Mouse (Mus musculus) cortical plate, adult 2 months (tissue): Measurements from ENCODE around the gene Olfr1013. TPM values are rescaled to one million over a fixed set of nuclear protein-coding genes. Genes with fewer than 3 reads are reported as not detected.

Source experiments
- H3K27ac ChIP-seq: fragments of 200-500 bp; 2 replicates; pipeline ENCODE4 v1.5.1; 2012; ENCODE audit warnings: low read length, control low read depth, inconsistent platforms; ENCODE audit not compliant: insufficient read depth
- H3K4me1 ChIP-seq: fragments of 200-500 bp; 2 replicates; pipeline ENCODE4 v1.6.1; 2011; ENCODE audit warnings: low read length; ENCODE audit not compliant: control insufficient read depth, insufficient read depth
- H3K4me3 ChIP-seq: fragments of 200-500 bp; 2 replicates; pipeline ENCODE4 v1.5.1; 2011; ENCODE audit warnings: mild to moderate bottlenecking, low read length, control low read depth; ENCODE audit not compliant: insufficient read depth
- CTCF ChIP-seq: fragments of 200-500 bp; IDR thresholded peaks from 2 replicates; pipeline ENCODE4 v1.5.1; 2011; ENCODE audit warnings: mild to moderate bottlenecking, control low read depth, low read length; ENCODE audit not compliant: insufficient read depth; ENCODE audit errors: extremely low read depth
- POLR2A ChIP-seq: fragments of 200-500 bp; IDR thresholded peaks from 2 replicates; pipeline ENCODE4 v1.6.1; 2011; ENCODE audit warnings: mild to moderate bottlenecking, low read length, control low read depth; ENCODE audit not compliant: insufficient read depth; ENCODE audit errors: extremely low read depth
- polyA plus RNA-seq: library from polyadenylated mRNA; depleted of rRNA; stranded (reverse); fragments of >200 nt; gene quantifications from 2 replicates; pipeline ENCODE4 v1.2.3, GENCODE M21; 2012; rRNA removed

Gene Olfr1013
- not detected in 2 replicates for polyA plus RNA-seq

DNA sequence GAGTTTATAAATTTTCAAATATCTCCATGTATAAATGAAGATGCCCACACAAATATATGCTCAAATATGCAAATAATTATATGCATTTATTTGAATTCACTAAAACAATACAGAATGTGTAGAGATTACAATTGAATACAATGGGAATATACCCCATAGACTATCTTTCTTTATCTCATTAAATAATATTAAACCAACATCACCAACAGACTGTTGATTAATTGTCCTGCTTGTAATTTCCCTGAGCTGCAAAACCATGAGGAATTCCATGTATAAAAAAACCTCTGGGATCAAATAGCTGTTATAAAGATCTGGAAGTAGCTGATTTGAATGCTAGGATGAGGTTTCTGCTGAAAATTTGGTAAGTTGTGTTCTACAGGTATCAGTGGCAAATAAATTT, at the start of gene Olfr1013:
Gene Olfr1013, plus strand, starts transcription at position 301 of the 400 bp plus-strand sequence.
- no peak within 1 kb of the TSS for H3K27ac ChIP-seq
- H3K4me1 ChIP-seq = no peaks in the 10 kb centered on the region
- no peak within 1 kb of the TSS for H3K4me3 ChIP-seq
- no peak for TF ChIP-seq POLR2A

DNA sequence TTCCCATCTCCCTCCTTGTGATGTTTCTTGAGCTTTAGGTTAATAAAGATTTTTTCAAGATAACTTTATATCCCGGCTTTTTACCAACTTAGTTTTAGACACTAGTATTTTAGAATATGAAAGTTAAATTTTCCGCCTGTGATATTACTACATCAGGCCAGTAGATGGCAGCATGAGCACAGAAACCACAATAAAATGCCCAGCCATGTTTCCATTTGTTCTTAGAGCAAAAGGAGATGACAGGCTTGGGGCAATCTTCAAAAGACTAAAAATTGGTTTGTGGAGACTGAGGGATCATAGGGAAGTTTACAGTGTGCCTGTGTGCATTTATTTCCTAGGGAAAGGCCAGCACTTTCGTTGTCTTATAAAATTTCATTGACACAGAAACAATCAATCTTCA, 41.1 kb upstream of the Olfr1013 start:
- H3K27ac ChIP-seq = no peak overlapping the region
- TF ChIP-seq CTCF = peak; percentile 37; the same call in 1 of the 2 replicates
- TF ChIP-seq POLR2A = no peak
- H3K4me1 ChIP-seq = no peaks in the 10 kb centered on the region
- H3K4me3 ChIP-seq = no peak overlapping the region

DNA sequence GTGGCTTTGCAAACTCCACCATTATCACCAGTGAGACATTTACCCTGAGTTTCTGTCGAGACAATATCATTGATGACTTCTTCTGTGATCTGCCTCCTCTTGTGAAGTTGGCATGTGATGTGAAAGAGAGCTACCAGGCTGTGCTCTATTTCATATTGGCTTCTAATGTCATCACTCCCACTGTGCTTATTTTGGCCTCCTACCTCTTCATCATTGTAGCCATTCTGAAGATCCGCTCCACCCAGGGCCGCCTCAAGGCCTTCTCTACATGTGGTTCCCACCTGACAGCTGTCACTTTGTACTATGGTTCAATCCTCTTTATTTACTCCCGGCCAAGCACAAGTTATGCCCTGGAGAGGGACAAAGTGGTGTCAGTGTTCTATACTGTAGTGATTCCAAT, 13.1 kb upstream of the Olfr1013 start:
- no peak overlapping the region for H3K27ac ChIP-seq
- H3K4me3 ChIP-seq = no peak overlapping the region
- no peak for TF ChIP-seq CTCF
- TF ChIP-seq POLR2A = no peak
- no peaks in the 10 kb centered on the region for H3K4me1 ChIP-seq

DNA sequence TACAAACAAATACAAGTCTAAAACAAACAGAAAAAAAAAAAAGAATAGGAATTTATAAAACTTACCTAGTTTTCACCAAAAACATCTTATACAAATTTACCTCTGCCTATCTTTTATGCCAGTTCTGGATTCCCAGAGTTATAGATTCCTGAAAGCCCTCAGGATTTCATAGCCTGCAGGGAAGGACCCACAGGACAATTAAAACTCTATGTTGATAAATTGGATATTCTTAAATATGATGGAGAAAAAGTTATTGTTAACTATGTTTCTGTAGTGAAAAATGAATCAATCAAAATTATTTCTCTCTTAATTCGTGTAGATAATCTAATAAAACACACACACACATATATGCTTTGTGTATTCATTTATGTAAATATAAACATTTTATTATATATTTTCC, 4.2 kb upstream of the Olfr1013 start, which contains the start of gene Olfr1012:
Gene Olfr1012, minus strand, starts transcription at position 101 of the 400 bp plus-strand sequence.
- TF ChIP-seq POLR2A (no peak), CTCF (no peak)
- Histone ChIP-seq H3K27ac (no peak within 1 kb of the TSS), H3K4me3 (no peak within 1 kb of the TSS), H3K4me1 (no peaks in the 10 kb centered on the region)

DNA sequence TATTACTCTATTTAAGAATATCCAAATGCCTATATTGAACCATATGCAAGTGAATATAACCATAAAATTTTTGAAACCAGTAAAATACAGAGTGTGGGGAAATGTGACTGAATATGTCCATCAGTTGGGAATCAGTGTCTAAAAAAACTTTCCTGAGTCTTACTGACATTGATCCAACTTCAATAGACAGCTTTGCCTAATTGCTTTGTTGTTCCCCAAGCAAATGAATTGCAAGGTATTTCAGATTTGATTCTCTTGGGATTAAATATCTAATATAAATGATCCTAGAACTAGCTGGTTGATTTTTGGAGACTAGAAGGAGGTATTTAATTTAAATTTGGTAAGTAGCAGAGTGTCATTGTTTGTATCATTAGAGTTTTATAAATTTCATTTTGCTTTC, 5.5 kb downstream of the Olfr1013 start, which contains the start of gene Olfr1014:
Gene Olfr1014, plus strand, starts transcription at position 301 of the 400 bp plus-strand sequence.
- no peak within 1 kb of the TSS for H3K27ac ChIP-seq
- TF ChIP-seq CTCF (no peak), POLR2A (no peak)
- H3K4me1 ChIP-seq = no peaks in the 10 kb centered on the region
- no peak within 1 kb of the TSS for H3K4me3 ChIP-seq

DNA sequence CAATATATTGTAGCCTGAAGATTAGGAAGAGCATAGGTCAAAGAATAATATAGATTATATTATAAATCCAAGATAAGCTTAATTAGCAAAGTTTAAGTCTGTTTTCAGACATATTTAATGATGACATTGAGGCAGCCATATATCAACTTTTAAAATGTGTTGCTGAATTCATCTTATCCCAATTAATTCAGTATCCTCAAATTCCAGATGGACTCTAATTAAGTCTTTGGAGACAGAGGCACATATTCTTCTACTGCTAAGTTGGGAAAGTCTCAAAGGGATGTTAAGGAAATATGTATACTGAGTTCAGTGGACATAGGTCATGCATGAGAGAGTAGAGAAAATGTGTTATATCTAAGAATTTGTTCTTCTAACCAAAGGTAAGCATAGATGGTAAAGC, 14.8 kb downstream of the Olfr1013 start, which contains the start of gene Olfr1015:
Gene Olfr1015, plus strand, starts transcription at position 301 of the 400 bp plus-strand sequence.
- no peaks in the 10 kb centered on the region for H3K4me1 ChIP-seq
- no peak within 1 kb of the TSS for H3K27ac ChIP-seq

DNA sequence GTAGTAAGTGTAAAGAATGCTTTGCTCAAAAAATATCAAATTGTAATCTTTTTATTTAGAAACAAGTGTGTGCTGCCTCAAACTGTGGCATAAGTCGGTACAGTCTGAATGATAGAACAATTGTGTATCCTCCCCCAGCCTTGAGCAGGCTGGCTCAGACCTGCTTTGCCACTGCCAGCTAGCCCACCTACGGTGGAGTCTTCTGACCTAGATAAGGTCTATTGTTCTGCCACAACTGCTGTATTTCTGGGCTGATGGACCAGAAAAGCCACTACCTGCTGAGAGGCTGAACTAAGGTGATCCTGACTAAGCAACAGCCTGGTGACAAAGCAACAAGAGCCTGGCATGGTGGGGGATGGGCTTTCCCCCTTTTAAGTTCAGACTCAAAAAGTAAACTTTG, 25.4 kb downstream of the Olfr1013 start:
- TF ChIP-seq POLR2A (no peak), CTCF (no peak)
- Histone ChIP-seq H3K27ac (no peak overlapping the region), H3K4me1 (no peaks in the 10 kb centered on the region)

More for the DNA sequence above, 14.8 kb downstream of the Olfr1013 start, which contains the start of gene Olfr1015:
- TF ChIP-seq POLR2A (no peak), CTCF (no peak)
- no peak within 1 kb of the TSS for H3K4me3 ChIP-seq

DNA sequence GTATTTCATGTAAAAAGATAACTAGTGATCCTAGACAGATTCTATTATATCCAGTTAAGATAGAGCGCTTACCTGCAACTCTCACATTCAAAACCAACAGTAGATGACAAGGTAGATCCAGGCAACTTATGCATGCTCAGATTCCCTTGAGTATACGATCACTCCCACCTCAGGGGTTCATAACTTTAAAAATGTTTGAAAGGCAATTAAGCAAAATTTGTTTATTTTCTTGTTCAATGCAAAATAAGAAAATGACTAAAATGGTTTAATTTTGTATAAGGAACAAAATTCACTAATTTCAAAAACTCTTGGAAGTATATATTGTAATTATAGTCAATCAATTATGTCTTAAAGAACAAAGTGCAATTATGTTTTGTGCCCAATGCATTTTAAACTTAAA, 35.5 kb downstream of the Olfr1013 start, which contains the start of gene Olfr1016:
Gene Olfr1016, minus strand, starts transcription at position 101 of the 400 bp plus-strand sequence.
- no peak within 1 kb of the TSS for H3K4me3 ChIP-seq
- no peak within 1 kb of the TSS for H3K27ac ChIP-seq
- TF ChIP-seq CTCF = no peak
- no peak for TF ChIP-seq POLR2A
- H3K4me1 ChIP-seq = no peaks in the 10 kb centered on the region

More for the DNA sequence above, 25.4 kb downstream of the Olfr1013 start:
- no peak overlapping the region for H3K4me3 ChIP-seq

DNA sequence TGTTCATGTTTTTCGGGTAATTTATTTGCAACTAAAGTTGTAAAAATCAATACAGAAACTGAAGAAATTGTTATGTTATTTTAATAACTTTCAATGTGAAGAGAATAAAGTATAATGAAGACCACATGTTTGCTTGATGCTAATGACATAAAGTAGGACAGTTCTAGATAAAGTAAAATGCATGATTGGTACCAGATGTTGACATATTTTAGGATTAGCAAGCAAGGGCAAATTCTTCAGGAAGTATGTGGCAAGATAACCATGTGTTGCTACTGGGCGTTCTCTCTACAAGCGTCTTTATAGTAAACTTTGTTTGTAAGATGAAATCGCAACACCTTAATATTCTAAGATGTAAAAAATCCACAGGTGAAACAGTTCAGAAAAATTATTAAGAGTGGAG, 37.6 kb downstream of the Olfr1013 start:
- TF ChIP-seq CTCF = no peak
- no peak for TF ChIP-seq POLR2A
- H3K4me3 ChIP-seq = no peak overlapping the region
- H3K4me1 ChIP-seq = no peaks in the 10 kb centered on the region
- no peak overlapping the region for H3K27ac ChIP-seq

DNA sequence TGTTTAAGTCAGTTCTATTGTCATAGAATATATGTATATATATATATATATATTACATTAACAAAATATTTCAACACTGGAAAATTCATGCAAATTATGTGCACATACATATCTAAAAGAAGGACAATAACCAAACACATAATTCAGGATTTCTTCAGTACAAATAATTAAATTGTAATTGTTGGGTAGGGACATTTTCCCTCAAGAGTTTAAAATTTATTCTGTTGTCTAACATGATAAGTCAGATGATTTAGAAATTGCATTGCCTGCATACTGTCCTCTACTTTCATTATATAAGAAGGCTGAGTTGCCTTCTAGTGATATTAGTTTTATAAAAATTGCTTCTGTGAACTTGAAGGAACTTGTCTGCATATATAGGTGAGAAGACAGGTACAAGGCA, 51.3 kb downstream of the Olfr1013 start, which contains the start of gene Olfr1018:
Gene Olfr1018, plus strand, starts transcription at position 301 of the 400 bp plus-strand sequence.
- H3K4me1 ChIP-seq = no peaks in the 10 kb centered on the region
- no peak within 1 kb of the TSS for H3K4me3 ChIP-seq
- no peak within 1 kb of the TSS for H3K27ac ChIP-seq
- no peak for TF ChIP-seq CTCF
- no peak for TF ChIP-seq POLR2A

Other genes with a start within 250 kb of the Olfr1013 start
- gene 4833423E24Rik, start 248.1 kb upstream of the Olfr1013 start, polyA plus RNA-seq = 0.06 TPM in 1 of 2 replicates, not detected in the other
- gene Olfr996, start 187.9 kb upstream of the Olfr1013 start, polyA plus RNA-seq = not detected in 2 replicates
- not detected in 2 replicates for gene Olfr998, start 178.2 kb upstream of the Olfr1013 start, polyA plus RNA-seq
- gene Olfr1000, start 155.2 kb upstream of the Olfr1013 start, polyA plus RNA-seq = not detected in 2 replicates
- not detected in 2 replicates for gene Olfr1002, start 116.4 kb upstream of the Olfr1013 start, polyA plus RNA-seq
- gene Olfr154, start 102.6 kb upstream of the Olfr1013 start, polyA plus RNA-seq = not detected in 2 replicates
- not detected in 2 replicates for gene Olfr1006, start 88.3 kb upstream of the Olfr1013 start, polyA plus RNA-seq
- gene Olfr1008, start 77.7 kb upstream of the Olfr1013 start, polyA plus RNA-seq = not detected in 2 replicates
- not detected in 2 replicates for gene Olfr1009, start 51.7 kb upstream of the Olfr1013 start, polyA plus RNA-seq
- gene Olfr1012, start 4.3 kb upstream of the Olfr1013 start, polyA plus RNA-seq = not detected in 2 replicates
- not detected in 2 replicates for gene Olfr1014, start 5.6 kb downstream of the Olfr1013 start, polyA plus RNA-seq
- not detected in 2 replicates for gene Olfr1015, start 14.9 kb downstream of the Olfr1013 start, polyA plus RNA-seq
- not detected in 2 replicates for gene Olfr1016, start 35.4 kb downstream of the Olfr1013 start, polyA plus RNA-seq
- not detected in 2 replicates for gene Olfr1018, start 51.4 kb downstream of the Olfr1013 start, polyA plus RNA-seq
- not detected in 2 replicates for gene Olfr1019, start 78.4 kb downstream of the Olfr1013 start, polyA plus RNA-seq
- not detected in 2 replicates for gene Olfr1020, start 79.9 kb downstream of the Olfr1013 start, polyA plus RNA-seq
- gene Olfr1022, start 101.5 kb downstream of the Olfr1013 start, polyA plus RNA-seq = not detected in 2 replicates
- gene Olfr1023, start 118.5 kb downstream of the Olfr1013 start, polyA plus RNA-seq = not detected in 2 replicates
- gene Olfr1024, start 138.0 kb downstream of the Olfr1013 start, polyA plus RNA-seq = not detected in 2 replicates
- gene Olfr1025-ps1, start 148.1 kb downstream of the Olfr1013 start, polyA plus RNA-seq = not detected in 2 replicates
- gene Olfr1026, start 154.5 kb downstream of the Olfr1013 start, polyA plus RNA-seq = not detected in 2 replicates
- gene Olfr1028, start 183.3 kb downstream of the Olfr1013 start, polyA plus RNA-seq = not detected in 2 replicates
- gene Olfr1029, start 206.8 kb downstream of the Olfr1013 start, polyA plus RNA-seq = 0.06 TPM in 1 of 2 replicates, not detected in the other
- not detected in 2 replicates for gene Olfr1030, start 212.2 kb downstream of the Olfr1013 start, polyA plus RNA-seq
- gene Olfr1031, start 223.2 kb downstream of the Olfr1013 start, polyA plus RNA-seq = not detected in 2 replicates
- gene Olfr1032, start 238.4 kb downstream of the Olfr1013 start, polyA plus RNA-seq = not detected in 2 replicates